Mouse (Mus musculus): ENCODE results near the gene Rbms2. TPM values are rescaled to one million over a fixed set of nuclear protein-coding genes. Genes with fewer than 3 reads are reported as not detected.
A peak's percentile ranks its signal among the peaks of the same experiment; 100 is the strongest.

Rbms2 gene
- polyA plus RNA-seq, 2 experiments, result 33.8 to 113 TPM

DNA sequence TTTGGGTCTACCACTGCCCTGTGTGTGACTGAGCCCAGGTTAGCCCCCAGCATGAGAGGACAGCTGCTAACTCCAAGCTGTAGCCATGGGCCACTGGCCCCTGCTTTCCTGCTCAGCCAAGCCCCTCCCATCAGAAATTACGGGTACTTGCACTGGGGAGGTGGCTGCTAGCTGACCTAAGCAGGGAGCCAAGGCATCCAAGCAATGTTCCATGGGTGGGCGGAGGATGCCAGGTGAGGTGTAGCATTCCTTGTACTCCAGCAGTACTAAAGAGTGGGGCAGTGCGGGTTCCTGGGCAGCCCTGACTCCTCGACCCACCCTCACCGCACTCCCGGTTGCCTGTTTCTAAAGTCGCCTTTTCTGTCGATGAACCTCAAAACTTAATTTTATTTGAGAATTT is 52.0 kb downstream of the Rbms2 start:
- no peak for ATAC-seq (ENCODE audit: low FRiP score, low read depth)
- 92% methylated on average over 8 of the region's 8 CpGs for WGBS
- no peak for DNase-seq (ENCODE audit: low spot score)
- H3K9me3 ChIP-seq (ENCODE audit: control insufficient read depth, low read length), result no peaks in the 10 kb centered on the region
- no peak for TF ChIP-seq POLR2A (IDR thresholded peaks at IDR 0.05; ENCODE audit: borderline replicate concordance, extremely low read depth, insufficient read depth, insufficient read length)
- no peak overlapping the region for H3K27ac ChIP-seq (replicated peaks; ENCODE audit: low read depth, low read length)
- peaks cover 81% of the 10 kb centered on the region for H3K36me3 ChIP-seq (ENCODE audit: control insufficient read depth, insufficient read depth, low read length)
- H3K9ac ChIP-seq (ENCODE audit: low read depth, low read length, severe bottlenecking), result no peak overlapping the region
- no peak overlapping the region for H3K4me2 ChIP-seq (replicated peaks; ENCODE audit: low read depth, low read length, severe bottlenecking)
- H3K27me3 ChIP-seq (ENCODE audit: control insufficient read depth, insufficient read depth, low read length), result no peaks in the 10 kb centered on the region
- no peaks in the 10 kb centered on the region for H3K4me1 ChIP-seq (ENCODE audit: control insufficient read depth, insufficient read depth, low read length)
- no peak overlapping the region for H3K4me3 ChIP-seq (replicated peaks; ENCODE audit: low read length)

GRCm38 (mm10) chr10:128127497-128127896 is 52.6 kb downstream of the Rbms2 start:
- Histone ChIP-seq H3K4me3 (replicated peaks; ENCODE audit: low read length) (no peak overlapping the region), H3K4me1 (ENCODE audit: control insufficient read depth, insufficient read depth, low read length) (no peaks in the 10 kb centered on the region), H3K9ac (ENCODE audit: low read depth, low read length, severe bottlenecking) (no peak overlapping the region), H3K27ac (replicated peaks; ENCODE audit: low read depth, low read length) (no peak overlapping the region), H3K36me3 (ENCODE audit: control insufficient read depth, insufficient read depth, low read length) (peaks cover 81% of the 10 kb centered on the region), H3K9me3 (ENCODE audit: control insufficient read depth, low read length) (no peaks in the 10 kb centered on the region), H3K4me2 (replicated peaks; ENCODE audit: low read depth, low read length, severe bottlenecking) (no peak overlapping the region), H3K27me3 (ENCODE audit: control insufficient read depth, insufficient read depth, low read length) (no peaks in the 10 kb centered on the region)
- 72% methylated on average over 5 of the region's 5 CpGs for WGBS
- no peak for TF ChIP-seq POLR2A (IDR thresholded peaks at IDR 0.05; ENCODE audit: borderline replicate concordance, extremely low read depth, insufficient read depth, insufficient read length)
- DNase-seq (ENCODE audit: low spot score), result no peak
- ATAC-seq (ENCODE audit: low FRiP score, low read depth), result no peak

GRCm38 (mm10) chr10:128125951-128126350 is 54.1 kb downstream of the Rbms2 start:
- Histone ChIP-seq H3K9ac (ENCODE audit: low read depth, low read length, severe bottlenecking) (no peak overlapping the region), H3K4me2 (replicated peaks; ENCODE audit: low read depth, low read length, severe bottlenecking) (no peak overlapping the region), H3K4me3 (replicated peaks; ENCODE audit: low read length) (no peak overlapping the region), H3K4me1 (ENCODE audit: control insufficient read depth, insufficient read depth, low read length) (no peaks in the 10 kb centered on the region), H3K36me3 (ENCODE audit: control insufficient read depth, insufficient read depth, low read length) (peaks cover 90% of the 10 kb centered on the region), H3K27me3 (ENCODE audit: control insufficient read depth, insufficient read depth, low read length) (no peaks in the 10 kb centered on the region), H3K27ac (replicated peaks; ENCODE audit: low read depth, low read length) (no peak overlapping the region), H3K9me3 (ENCODE audit: control insufficient read depth, low read length) (no peaks in the 10 kb centered on the region)
- no peak for TF ChIP-seq POLR2A (IDR thresholded peaks at IDR 0.05; ENCODE audit: borderline replicate concordance, extremely low read depth, insufficient read depth, insufficient read length)
- DNase-seq (ENCODE audit: low spot score) (no peak), ATAC-seq (ENCODE audit: low FRiP score, low read depth) (no peak)
- 90% methylated on average over 14 of the region's 14 CpGs for WGBS

DNA sequence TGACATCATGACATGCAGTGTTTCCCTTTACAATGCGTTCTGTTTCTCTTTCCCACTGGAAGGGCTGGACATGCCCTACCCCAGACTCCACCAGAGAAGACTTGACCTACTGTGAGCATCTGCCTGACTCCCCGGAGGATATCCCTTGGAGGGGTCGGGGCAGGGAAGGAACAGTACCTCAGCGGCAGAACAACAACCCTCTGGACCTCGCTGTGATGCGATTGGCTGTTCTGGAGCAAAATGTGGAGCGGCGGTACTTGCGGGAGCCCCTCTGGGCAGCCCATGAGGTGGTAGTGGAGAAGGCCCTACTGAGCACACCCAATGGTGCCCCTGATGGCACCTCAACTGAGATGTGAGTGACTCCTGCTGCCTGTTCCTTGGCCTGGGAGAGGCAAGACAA is 55.3 kb downstream of the Rbms2 start:
- Histone ChIP-seq H3K9ac (ENCODE audit: low read depth, low read length, severe bottlenecking) (no peak overlapping the region), H3K27me3 (ENCODE audit: control insufficient read depth, insufficient read depth, low read length) (no peaks in the 10 kb centered on the region), H3K4me3 (replicated peaks; ENCODE audit: low read length) (no peak overlapping the region), H3K4me2 (replicated peaks; ENCODE audit: low read depth, low read length, severe bottlenecking) (no peak overlapping the region), H3K27ac (replicated peaks; ENCODE audit: low read depth, low read length) (no peak overlapping the region), H3K9me3 (ENCODE audit: control insufficient read depth, low read length) (no peaks in the 10 kb centered on the region), H3K36me3 (ENCODE audit: control insufficient read depth, insufficient read depth, low read length) (peaks cover 89% of the 10 kb centered on the region), H3K4me1 (ENCODE audit: control insufficient read depth, insufficient read depth, low read length) (no peaks in the 10 kb centered on the region)
- DNase-seq (ENCODE audit: low spot score) (no peak), ATAC-seq (ENCODE audit: low FRiP score, low read depth) (no peak)
- TF ChIP-seq POLR2A (IDR thresholded peaks at IDR 0.05; ENCODE audit: borderline replicate concordance, extremely low read depth, insufficient read depth, insufficient read length), result no peak
- 96% methylated on average over 9 of the region's 9 CpGs for WGBS

GRCm38 (mm10) chr10:128123833-128124232 is 56.3 kb downstream of the Rbms2 start:
- no peak for ATAC-seq (ENCODE audit: low FRiP score, low read depth)
- Histone ChIP-seq H3K9me3 (ENCODE audit: control insufficient read depth, low read length) (no peaks in the 10 kb centered on the region), H3K27me3 (ENCODE audit: control insufficient read depth, insufficient read depth, low read length) (no peaks in the 10 kb centered on the region), H3K4me2 (replicated peaks; ENCODE audit: low read depth, low read length, severe bottlenecking) (no peak overlapping the region), H3K4me3 (replicated peaks; ENCODE audit: low read length) (no peak overlapping the region), H3K36me3 (ENCODE audit: control insufficient read depth, insufficient read depth, low read length) (peaks cover 92% of the 10 kb centered on the region), H3K4me1 (ENCODE audit: control insufficient read depth, insufficient read depth, low read length) (no peaks in the 10 kb centered on the region), H3K9ac (ENCODE audit: low read depth, low read length, severe bottlenecking) (no peak overlapping the region), H3K27ac (replicated peaks; ENCODE audit: low read depth, low read length) (no peak overlapping the region)
- no peak for DNase-seq (ENCODE audit: low spot score)
- no peak for TF ChIP-seq POLR2A (IDR thresholded peaks at IDR 0.05; ENCODE audit: borderline replicate concordance, extremely low read depth, insufficient read depth, insufficient read length)
- 92% methylated on average over 7 of the region's 7 CpGs for WGBS

- H3K9ac ChIP-seq (ENCODE audit: low read depth, low read length, severe bottlenecking), result no peak overlapping the region
- no peaks in the 10 kb centered on the region for H3K9me3 ChIP-seq (ENCODE audit: control insufficient read depth, low read length)
- no peak for ATAC-seq (ENCODE audit: low FRiP score, low read depth)
- no peaks in the 10 kb centered on the region for H3K4me1 ChIP-seq (ENCODE audit: control insufficient read depth, insufficient read depth, low read length)
- DNase-seq (ENCODE audit: low spot score), result peak; percentile 23
- H3K27ac ChIP-seq (replicated peaks; ENCODE audit: low read depth, low read length), result no peak overlapping the region
- H3K4me3 ChIP-seq (replicated peaks; ENCODE audit: low read length), result no peak overlapping the region
- H3K4me2 ChIP-seq (replicated peaks; ENCODE audit: low read depth, low read length, severe bottlenecking), result no peak overlapping the region
- H3K27me3 ChIP-seq (ENCODE audit: control insufficient read depth, insufficient read depth, low read length), result no peaks in the 10 kb centered on the region
- no peak for TF ChIP-seq POLR2A (IDR thresholded peaks at IDR 0.05; ENCODE audit: borderline replicate concordance, extremely low read depth, insufficient read depth, insufficient read length)
- H3K36me3 ChIP-seq (ENCODE audit: control insufficient read depth, insufficient read depth, low read length), result peaks cover 72% of the 10 kb centered on the region
Measured at GRCm38 (mm10) chr10:128111227-128111626, 68.9 kb downstream of the Rbms2 start.
